Mouse (Mus musculus): ENCODE results near the gene Skiv2l. TPM values are rescaled to one million over a fixed set of nuclear protein-coding genes. Genes with fewer than 3 reads are reported as not detected.
"Not testable (repeated sequence)": the region's sequence is repeated elsewhere in the genome, so short reads cannot be mapped to it uniquely, and the experiment has no call there.

The Skiv2l gene
- polyA plus RNA-seq, 1 experiment = 209 TPM

DNA sequence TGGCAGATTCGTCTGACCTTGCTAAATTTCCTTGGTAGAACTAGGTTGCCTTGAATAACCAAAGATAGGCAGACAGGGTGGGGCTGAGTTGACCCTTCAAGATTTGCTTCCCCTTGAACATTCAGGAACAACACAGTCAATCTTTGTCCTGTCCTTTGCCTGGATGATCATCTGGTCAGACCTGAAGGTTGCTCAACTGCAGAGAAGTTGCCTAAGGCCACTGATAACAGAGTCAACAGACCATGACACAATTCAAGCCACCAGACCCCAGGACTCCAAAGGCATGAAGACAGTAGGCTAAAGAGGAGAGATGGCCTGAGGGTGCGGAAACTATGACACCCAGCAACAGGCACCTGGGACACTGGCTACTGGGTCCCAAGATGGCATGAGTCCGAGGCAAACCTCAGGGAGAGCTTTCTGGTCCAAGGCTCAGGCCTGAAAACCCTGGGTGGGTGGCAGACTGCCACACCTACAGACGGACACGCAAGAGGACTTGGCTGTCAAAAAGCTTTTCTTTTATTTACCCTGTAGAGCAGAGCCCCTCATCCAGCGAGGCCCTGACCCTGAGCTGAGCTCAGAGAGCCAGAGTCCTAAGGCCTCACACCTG lies 41.3 kb downstream of the Skiv2l start:
- H3K27me3 ChIP-seq (ENCODE audit: control insufficient read depth, insufficient read depth, low read length) = no peaks in the 10 kb centered on the region
- H3K4me1 ChIP-seq (replicated peaks; ENCODE audit: control insufficient read depth, insufficient read depth, low read length) = no peaks in the 10 kb centered on the region
- no peak overlapping the region for H3K27ac ChIP-seq (ENCODE audit: control insufficient read depth, insufficient read depth, low read length)
- WGBS = 92% methylated on average over 6 of the region's 6 CpGs
- TF ChIP-seq POLR2A (IDR thresholded peaks at IDR 0.05; ENCODE audit: control insufficient read depth, extremely low read depth, insufficient read depth, low read length, poor library complexity) (no peak), CTCF (IDR thresholded peaks at IDR 0.05; ENCODE audit: borderline replicate concordance, control insufficient read depth, extremely low read depth, insufficient read depth, low read length, poor library complexity) (no peak)
- no peak overlapping the region for H3K4me3 ChIP-seq (ENCODE audit: control insufficient read depth, insufficient read depth, low read length)
- DNase-seq = no peak
- H3K36me3 ChIP-seq (ENCODE audit: control insufficient read depth, insufficient read depth, low read length) = no peaks in the 10 kb centered on the region

DNA sequence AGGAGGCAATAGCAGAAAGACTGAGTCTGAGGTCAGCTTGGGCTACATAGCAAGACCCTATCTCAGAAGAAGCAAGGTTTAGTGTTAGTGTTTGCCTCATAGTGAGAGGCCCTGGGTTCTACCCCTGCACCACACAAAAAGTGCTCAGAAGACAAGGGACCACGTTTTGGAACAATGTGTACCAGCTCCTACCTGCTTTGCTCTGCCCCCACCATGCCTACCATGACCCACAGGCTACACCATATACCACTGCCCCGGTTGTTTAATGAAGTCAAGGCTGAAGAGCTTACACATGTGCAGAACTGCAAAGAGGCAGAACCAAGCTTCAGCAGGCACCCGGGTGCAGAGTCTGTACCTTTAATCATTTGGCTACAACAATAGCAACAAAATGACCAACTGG lies 42.8 kb downstream of the Skiv2l start:
- DNase-seq = no peak
- H3K27ac ChIP-seq (ENCODE audit: control insufficient read depth, insufficient read depth, low read length) = no peak overlapping the region
- no peaks in the 10 kb centered on the region for H3K36me3 ChIP-seq (ENCODE audit: control insufficient read depth, insufficient read depth, low read length)
- 67% methylated on average over 3 of the region's 3 CpGs for WGBS
- no peak overlapping the region for H3K4me3 ChIP-seq (ENCODE audit: control insufficient read depth, insufficient read depth, low read length)
- no peaks in the 10 kb centered on the region for H3K4me1 ChIP-seq (replicated peaks; ENCODE audit: control insufficient read depth, insufficient read depth, low read length)
- no peaks in the 10 kb centered on the region for H3K27me3 ChIP-seq (ENCODE audit: control insufficient read depth, insufficient read depth, low read length)
- TF ChIP-seq CTCF (IDR thresholded peaks at IDR 0.05; ENCODE audit: borderline replicate concordance, control insufficient read depth, extremely low read depth, insufficient read depth, low read length, poor library complexity) = no peak
- TF ChIP-seq POLR2A (IDR thresholded peaks at IDR 0.05; ENCODE audit: control insufficient read depth, extremely low read depth, insufficient read depth, low read length, poor library complexity) = no peak

DNA sequence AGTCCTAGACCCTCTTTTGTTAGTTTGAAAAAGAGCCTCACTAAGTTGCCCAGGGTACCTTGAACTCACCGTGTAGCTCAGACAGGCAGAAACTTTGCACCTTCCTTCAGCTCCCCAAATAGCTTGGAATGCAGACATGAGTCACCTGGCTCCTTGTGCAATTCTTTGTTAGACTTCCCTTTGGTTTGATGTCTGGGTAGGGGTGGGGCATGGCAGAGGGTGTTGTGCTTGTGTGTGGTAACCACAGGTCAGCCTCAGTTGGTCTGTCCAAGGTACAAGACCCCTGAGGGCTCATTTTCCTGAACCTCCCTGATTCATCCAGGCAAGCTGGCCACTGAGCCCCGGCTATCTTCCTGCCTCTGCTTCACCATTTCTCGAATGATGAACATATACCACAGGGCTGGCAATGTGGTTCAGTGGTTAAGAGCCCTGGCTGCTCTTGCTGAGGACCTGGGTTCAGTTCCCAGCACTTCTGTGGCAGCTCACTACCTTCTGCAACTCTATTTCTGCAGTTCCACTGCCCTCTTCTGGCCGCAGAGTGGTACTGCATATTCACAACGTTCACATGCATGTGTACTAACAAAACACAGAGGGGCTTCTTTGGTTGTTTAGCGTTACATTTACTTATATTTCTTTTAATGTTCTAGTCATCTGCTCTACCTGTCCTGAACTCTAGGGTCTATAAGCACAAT lies 45.0 kb downstream of the Skiv2l start:
- TF ChIP-seq POLR2A (IDR thresholded peaks at IDR 0.05; ENCODE audit: control insufficient read depth, extremely low read depth, insufficient read depth, low read length, poor library complexity) = no peak
- peak; percentile 32; the same call in 1 of the 2 replicates for TF ChIP-seq CTCF (IDR thresholded peaks at IDR 0.05; ENCODE audit: borderline replicate concordance, control insufficient read depth, extremely low read depth, insufficient read depth, low read length, poor library complexity)

DNA sequence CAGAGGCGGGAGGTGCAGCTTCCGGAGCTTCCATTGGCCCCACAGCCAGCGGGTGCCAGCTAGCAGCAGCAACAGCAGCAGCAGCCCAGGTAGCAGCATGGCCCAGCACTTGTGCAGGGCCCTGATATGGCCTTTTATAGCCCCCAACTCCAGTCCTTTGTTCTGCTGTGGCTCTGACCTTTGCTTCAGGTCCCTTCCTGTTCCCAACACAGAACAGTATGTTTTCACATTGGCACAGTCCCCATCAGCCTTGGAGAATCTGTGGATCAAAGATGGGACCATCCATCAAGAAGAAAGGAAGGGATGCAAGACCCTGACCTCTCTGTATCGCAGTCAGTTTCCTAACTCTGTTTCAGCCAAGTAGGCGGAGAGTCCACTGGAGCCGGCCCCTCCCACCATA lies 45.7 kb downstream of the Skiv2l start, which contains the start of gene Cyp21a1:
TSS of gene Cyp21a1 (minus strand) at position 261 of the 400 bp plus-strand sequence.
- H3K4me3 ChIP-seq (ENCODE audit: control insufficient read depth, insufficient read depth, low read length); H3K36me3 ChIP-seq (ENCODE audit: control insufficient read depth, insufficient read depth, low read length); H3K27ac ChIP-seq (ENCODE audit: control insufficient read depth, insufficient read depth, low read length); H3K27me3 ChIP-seq (ENCODE audit: control insufficient read depth, insufficient read depth, low read length); H3K4me1 ChIP-seq (replicated peaks; ENCODE audit: control insufficient read depth, insufficient read depth, low read length); DNase-seq: not testable (repeated sequence)
- WGBS = 95% methylated on average over 6 of the region's 6 CpGs

More for the DNA sequence above, 45.0 kb downstream of the Skiv2l start:
- 80% methylated on average over 6 of the region's 6 CpGs for WGBS
- no peaks in the 10 kb centered on the region for H3K4me1 ChIP-seq (replicated peaks; ENCODE audit: control insufficient read depth, insufficient read depth, low read length)
- no peaks in the 10 kb centered on the region for H3K27me3 ChIP-seq (ENCODE audit: control insufficient read depth, insufficient read depth, low read length)
- no peak overlapping the region for H3K4me3 ChIP-seq (ENCODE audit: control insufficient read depth, insufficient read depth, low read length)
- H3K36me3 ChIP-seq (ENCODE audit: control insufficient read depth, insufficient read depth, low read length) = no peaks in the 10 kb centered on the region
- no peak for DNase-seq
- no peak overlapping the region for H3K27ac ChIP-seq (ENCODE audit: control insufficient read depth, insufficient read depth, low read length)

DNA sequence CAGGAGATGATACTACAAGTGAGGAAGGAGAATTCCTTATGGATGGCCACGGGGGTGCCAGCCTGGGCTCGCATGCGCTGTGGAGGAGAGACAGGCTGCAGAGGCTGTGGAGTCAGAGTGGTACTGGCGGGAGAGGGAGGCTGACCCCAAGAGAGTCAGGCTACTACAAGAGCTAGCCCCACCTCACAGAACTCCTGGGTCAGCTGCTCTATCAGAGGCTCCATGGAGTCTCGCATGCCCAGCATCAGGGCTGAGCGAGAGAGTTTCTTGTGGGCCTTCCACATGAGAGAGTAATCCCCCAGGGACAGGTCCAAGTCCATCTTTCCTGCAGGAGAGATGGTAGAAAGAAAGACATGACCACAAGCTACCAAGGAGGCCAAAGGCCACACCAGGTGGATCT lies 46.6 kb downstream of the Skiv2l start:
- H3K4me1 ChIP-seq (replicated peaks; ENCODE audit: control insufficient read depth, insufficient read depth, low read length); H3K27ac ChIP-seq (ENCODE audit: control insufficient read depth, insufficient read depth, low read length); H3K27me3 ChIP-seq (ENCODE audit: control insufficient read depth, insufficient read depth, low read length); H3K36me3 ChIP-seq (ENCODE audit: control insufficient read depth, insufficient read depth, low read length); H3K4me3 ChIP-seq (ENCODE audit: control insufficient read depth, insufficient read depth, low read length); DNase-seq: not testable (repeated sequence)
- WGBS = 89% methylated on average over 6 of the region's 6 CpGs

DNA sequence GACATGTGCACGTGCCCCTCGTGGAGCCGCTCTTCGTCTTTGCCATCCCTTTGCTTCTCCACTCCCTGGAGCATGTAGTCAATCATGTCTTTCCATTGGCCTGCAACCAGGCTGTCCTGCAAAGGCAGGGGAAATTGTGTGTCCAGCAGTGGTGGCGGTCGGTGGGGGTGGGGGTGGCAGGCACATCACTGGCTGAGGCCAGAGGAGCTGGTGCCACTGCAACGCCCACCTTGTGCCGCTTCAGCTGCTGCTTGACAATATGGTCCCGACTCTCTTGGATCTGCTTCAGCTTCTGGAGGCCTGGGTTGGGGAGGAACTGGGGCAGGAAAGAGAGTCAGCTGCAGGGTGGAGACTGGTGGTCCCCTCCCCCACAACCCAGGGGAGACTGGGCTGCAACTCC lies 47.3 kb downstream of the Skiv2l start:
- H3K4me3 ChIP-seq (ENCODE audit: control insufficient read depth, insufficient read depth, low read length); H3K36me3 ChIP-seq (ENCODE audit: control insufficient read depth, insufficient read depth, low read length); H3K27me3 ChIP-seq (ENCODE audit: control insufficient read depth, insufficient read depth, low read length); DNase-seq; H3K27ac ChIP-seq (ENCODE audit: control insufficient read depth, insufficient read depth, low read length); H3K4me1 ChIP-seq (replicated peaks; ENCODE audit: control insufficient read depth, insufficient read depth, low read length): not testable (repeated sequence)
- WGBS = 93% methylated on average over 9 of the region's 9 CpGs

DNA sequence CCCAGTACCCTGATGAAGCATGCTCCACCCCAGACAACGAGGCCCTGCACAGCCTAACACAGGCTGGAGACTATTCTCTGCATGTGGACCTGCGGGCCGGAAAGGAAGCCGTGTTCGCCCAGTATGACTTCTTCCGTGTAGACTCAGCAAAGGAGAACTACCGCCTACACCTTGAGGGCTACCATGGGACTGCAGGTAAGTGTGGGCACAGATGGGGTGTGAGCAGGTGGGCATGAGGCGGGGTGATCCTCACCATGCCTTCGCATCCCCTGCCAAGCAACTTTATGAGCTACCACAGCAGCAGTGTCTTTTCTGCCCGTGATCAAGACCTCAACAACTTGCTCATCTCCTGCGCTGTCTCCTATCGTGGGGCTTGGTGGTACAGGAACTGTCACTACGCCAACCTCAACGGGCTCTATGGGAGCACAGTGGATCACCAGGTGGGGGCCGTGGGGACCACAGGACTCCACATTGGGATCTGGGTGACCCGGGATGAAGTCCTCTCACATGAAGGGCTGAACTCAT lies 49.2 kb downstream of the Skiv2l start:
- not testable (repeated sequence) for H3K4me1 ChIP-seq (replicated peaks; ENCODE audit: control insufficient read depth, insufficient read depth, low read length); H3K4me3 ChIP-seq (ENCODE audit: control insufficient read depth, insufficient read depth, low read length); DNase-seq; H3K36me3 ChIP-seq (ENCODE audit: control insufficient read depth, insufficient read depth, low read length); H3K27me3 ChIP-seq (ENCODE audit: control insufficient read depth, insufficient read depth, low read length); H3K27ac ChIP-seq (ENCODE audit: control insufficient read depth, insufficient read depth, low read length)
- 92% methylated on average over 16 of the region's 16 CpGs for WGBS
